Mouse (Mus musculus) bone marrow macrophage, adult 2 months (primary cell): ENCODE data around the gene Itfg1.

Source experiments
- CTCF ChIP-seq: IDR thresholded peaks from 2 replicates; pipeline ENCODE4 v1.5.1; 2012; ENCODE audit warnings: low read depth, mild to moderate bottlenecking, low read length, moderate library complexity
- POLR2A ChIP-seq: IDR thresholded peaks from 2 replicates; pipeline ENCODE4 v1.6.1; 2012; ENCODE audit warnings: mild to moderate bottlenecking, low read depth, low read length, borderline replicate concordance

DNA sequence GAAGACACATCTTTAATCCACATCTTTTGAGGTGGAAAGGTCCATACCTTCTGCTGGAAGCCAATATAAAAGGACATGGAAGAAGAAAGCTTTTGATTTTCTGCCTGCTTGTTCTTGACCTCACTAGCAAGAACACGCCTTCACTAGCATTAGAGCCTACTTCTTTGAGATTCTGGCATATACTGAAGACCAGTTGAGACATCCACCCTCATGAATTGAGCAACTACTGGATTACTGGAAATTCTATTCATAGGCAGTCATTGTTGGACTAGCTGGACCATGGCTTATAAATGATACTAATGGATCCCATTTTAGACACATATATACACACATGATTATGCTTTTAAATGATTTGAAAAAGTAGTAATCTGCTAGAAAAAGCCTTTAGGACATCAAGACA, 56.9 kb downstream of the Itfg1 start:
- TF ChIP-seq POLR2A, result no peak
- no peak for TF ChIP-seq CTCF
